Mouse (Mus musculus): ENCODE data around the gene Gm49425. TPM values are rescaled to one million over a fixed set of nuclear protein-coding genes. Genes with fewer than 3 reads are reported as not detected.

The Gm49425 gene
- polyA plus RNA-seq, 1 experiment from 2014 or later = not detected

- H3K4me2 ChIP-seq (ENCODE audit: low read depth, severe bottlenecking) = no peak overlapping the region
- H3K4me3 ChIP-seq (ENCODE audit: low read depth, low read length) = no peak overlapping the region
- WGBS = 85% methylated on average over 8 of the region's 8 CpGs
- no peak overlapping the region for H3K9ac ChIP-seq (ENCODE audit: low read length)
- no peaks in the 10 kb centered on the region for H3K36me3 ChIP-seq (ENCODE audit: control insufficient read depth, insufficient read depth, low read length)
- no peak for ATAC-seq (ENCODE audit: insufficient number of reproducible peaks, low FRiP score, low TSS enrichment, low read depth)
- H3K9me3 ChIP-seq (ENCODE audit: control insufficient read depth, low read length) = no peaks in the 10 kb centered on the region
- DNase-seq (ENCODE audit: low spot score) = no peak
- H3K4me1 ChIP-seq (ENCODE audit: control insufficient read depth, insufficient read depth, low read length) = no peaks in the 10 kb centered on the region
- H3K27me3 ChIP-seq (ENCODE audit: control insufficient read depth, insufficient read depth, low read length) = no peaks in the 10 kb centered on the region
- no peak overlapping the region for H3K27ac ChIP-seq (replicated peaks; ENCODE audit: low read depth, low read length)
Observed at GRCm38 (mm10) chr15:101495266-101495665, 21.8 kb downstream of the Gm49425 start.

DNA sequence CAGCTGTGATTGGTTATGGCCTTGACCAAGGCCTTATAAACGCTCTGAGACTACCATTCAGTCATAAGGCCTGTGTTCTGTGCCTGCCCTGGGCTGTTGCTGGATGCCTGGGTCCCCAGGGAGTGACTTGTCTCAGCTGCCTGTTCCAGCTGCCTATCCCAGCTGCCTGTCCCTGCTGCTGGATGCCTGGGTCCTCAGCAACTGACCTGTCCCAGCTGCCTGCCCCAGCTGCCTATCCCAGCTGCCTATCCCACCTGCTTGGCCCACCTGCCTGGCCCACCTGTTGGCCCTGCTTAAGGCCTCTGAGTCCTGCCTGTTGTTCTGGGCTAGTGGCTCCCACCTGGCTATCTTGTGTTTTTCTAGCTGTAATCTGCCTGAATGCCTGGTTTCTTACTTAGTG is 22.9 kb downstream of the Gm49425 start:
- Histone ChIP-seq H3K4me2 (ENCODE audit: low read depth, severe bottlenecking) (no peak overlapping the region), H3K9ac (ENCODE audit: low read length) (no peak overlapping the region), H3K4me1 (ENCODE audit: control insufficient read depth, insufficient read depth, low read length) (no peaks in the 10 kb centered on the region), H3K27ac (replicated peaks; ENCODE audit: low read depth, low read length) (no peak overlapping the region), H3K9me3 (ENCODE audit: control insufficient read depth, low read length) (no peaks in the 10 kb centered on the region), H3K36me3 (ENCODE audit: control insufficient read depth, insufficient read depth, low read length) (no peaks in the 10 kb centered on the region), H3K4me3 (ENCODE audit: low read depth, low read length) (no peak overlapping the region), H3K27me3 (ENCODE audit: control insufficient read depth, insufficient read depth, low read length) (no peaks in the 10 kb centered on the region)
- DNase-seq (ENCODE audit: low spot score) = no peak
- ATAC-seq (ENCODE audit: insufficient number of reproducible peaks, low FRiP score, low TSS enrichment, low read depth) = no peak
- WGBS = 73% methylated on average over 1 of the region's 1 CpGs

- H3K4me2 ChIP-seq (ENCODE audit: low read depth, severe bottlenecking) = no peak overlapping the region
- H3K36me3 ChIP-seq (ENCODE audit: control insufficient read depth, insufficient read depth, low read length) = no peaks in the 10 kb centered on the region
- H3K4me3 ChIP-seq (ENCODE audit: low read depth, low read length) = no peak overlapping the region
- ATAC-seq (ENCODE audit: insufficient number of reproducible peaks, low FRiP score, low TSS enrichment, low read depth) (no peak), DNase-seq (ENCODE audit: low spot score) (no peak)
- no peak overlapping the region for H3K9ac ChIP-seq (ENCODE audit: low read length)
- 94% methylated on average over 6 of the region's 6 CpGs for WGBS
- H3K4me1 ChIP-seq (ENCODE audit: control insufficient read depth, insufficient read depth, low read length) = no peaks in the 10 kb centered on the region
- H3K27me3 ChIP-seq (ENCODE audit: control insufficient read depth, insufficient read depth, low read length) = no peaks in the 10 kb centered on the region
- H3K9me3 ChIP-seq (ENCODE audit: control insufficient read depth, low read length) = no peaks in the 10 kb centered on the region
- H3K27ac ChIP-seq (replicated peaks; ENCODE audit: low read depth, low read length) = no peak overlapping the region
Observed at GRCm38 (mm10) chr15:101493713-101494112, 23.3 kb downstream of the Gm49425 start.

DNA sequence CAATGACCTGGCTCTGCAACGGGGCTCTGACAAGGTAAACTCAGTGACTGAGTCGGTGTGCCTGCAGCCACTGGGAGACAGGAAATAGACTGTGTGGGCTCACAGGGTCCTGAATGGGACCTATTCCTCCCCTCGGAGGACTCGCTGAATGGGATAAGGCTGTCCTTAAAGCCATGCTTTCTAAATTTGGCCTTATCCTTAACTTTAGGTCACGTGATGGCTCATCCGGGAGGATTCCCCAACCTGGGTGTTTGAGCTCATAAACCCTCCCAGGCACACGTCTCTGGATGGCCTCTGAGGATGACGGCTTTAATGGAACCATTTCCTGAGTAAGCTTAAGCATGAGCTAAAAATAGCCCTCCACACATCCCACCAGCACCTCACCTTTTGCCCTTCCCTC is 24.3 kb downstream of the Gm49425 start:
- H3K4me2 ChIP-seq (ENCODE audit: low read depth, severe bottlenecking) = no peak overlapping the region
- no peaks in the 10 kb centered on the region for H3K36me3 ChIP-seq (ENCODE audit: control insufficient read depth, insufficient read depth, low read length)
- no peaks in the 10 kb centered on the region for H3K9me3 ChIP-seq (ENCODE audit: control insufficient read depth, low read length)
- no peaks in the 10 kb centered on the region for H3K4me1 ChIP-seq (ENCODE audit: control insufficient read depth, insufficient read depth, low read length)
- WGBS = 47% methylated on average over 8 of the region's 8 CpGs
- no peak overlapping the region for H3K27ac ChIP-seq (replicated peaks; ENCODE audit: low read depth, low read length)
- DNase-seq (ENCODE audit: low spot score) = no peak
- no peak for ATAC-seq (ENCODE audit: insufficient number of reproducible peaks, low FRiP score, low TSS enrichment, low read depth)
- H3K27me3 ChIP-seq (ENCODE audit: control insufficient read depth, insufficient read depth, low read length) = no peaks in the 10 kb centered on the region
- no peak overlapping the region for H3K9ac ChIP-seq (ENCODE audit: low read length)
- H3K4me3 ChIP-seq (ENCODE audit: low read depth, low read length) = no peak overlapping the region

DNA sequence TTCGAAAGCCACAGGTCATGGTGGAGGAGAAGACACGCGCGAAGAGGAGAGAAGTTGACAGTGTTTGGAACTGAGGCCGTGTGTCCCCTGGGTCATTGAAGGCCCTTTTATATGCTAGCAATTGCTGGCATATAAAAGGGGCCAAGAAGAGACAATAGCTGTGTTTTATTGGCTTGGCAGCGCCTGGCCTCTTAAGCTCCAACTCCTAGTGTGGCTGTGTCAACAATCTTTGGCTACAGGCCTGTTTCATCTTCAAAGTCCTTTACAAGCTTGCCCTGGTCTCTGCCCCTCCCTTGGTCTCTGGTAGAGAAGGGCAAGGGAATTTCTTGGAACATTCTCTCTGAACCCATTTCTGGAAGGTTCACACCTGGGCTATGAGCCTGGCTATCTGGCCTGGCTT is 25.6 kb downstream of the Gm49425 start, which contains the start of gene Krt83:
Krt83 (minus strand) TSS at position 82 of the 400 bp plus-strand sequence.
- Histone ChIP-seq H3K9ac (ENCODE audit: low read length) (no peak within 1 kb of the TSS), H3K27ac (replicated peaks; ENCODE audit: low read depth, low read length) (no peak within 1 kb of the TSS), H3K36me3 (ENCODE audit: control insufficient read depth, insufficient read depth, low read length) (no peaks in the 10 kb centered on the region), H3K4me1 (ENCODE audit: control insufficient read depth, insufficient read depth, low read length) (no peaks in the 10 kb centered on the region), H3K9me3 (ENCODE audit: control insufficient read depth, low read length) (no peaks in the 10 kb centered on the region), H3K4me3 (ENCODE audit: low read depth, low read length) (no peak within 1 kb of the TSS), H3K27me3 (ENCODE audit: control insufficient read depth, insufficient read depth, low read length) (no peaks in the 10 kb centered on the region), H3K4me2 (ENCODE audit: low read depth, severe bottlenecking) (no peak within 1 kb of the TSS)
- WGBS = 55% methylated on average over 6 of the region's 6 CpGs
- ATAC-seq (ENCODE audit: insufficient number of reproducible peaks, low FRiP score, low TSS enrichment, low read depth) (no peak), DNase-seq (ENCODE audit: low spot score) (no peak)

- DNase-seq (ENCODE audit: low spot score) = no peak
- H3K9ac ChIP-seq (ENCODE audit: low read length) = no peak overlapping the region
- WGBS = 83% methylated on average over 11 of the region's 11 CpGs
- H3K4me2 ChIP-seq (ENCODE audit: low read depth, severe bottlenecking) = no peak overlapping the region
- H3K27ac ChIP-seq (replicated peaks; ENCODE audit: low read depth, low read length) = no peak overlapping the region
- no peaks in the 10 kb centered on the region for H3K9me3 ChIP-seq (ENCODE audit: control insufficient read depth, low read length)
- no peak overlapping the region for H3K4me3 ChIP-seq (ENCODE audit: low read depth, low read length)
- no peaks in the 10 kb centered on the region for H3K27me3 ChIP-seq (ENCODE audit: control insufficient read depth, insufficient read depth, low read length)
- H3K36me3 ChIP-seq (ENCODE audit: control insufficient read depth, insufficient read depth, low read length) = no peaks in the 10 kb centered on the region
- no peaks in the 10 kb centered on the region for H3K4me1 ChIP-seq (ENCODE audit: control insufficient read depth, insufficient read depth, low read length)
- no peak for ATAC-seq (ENCODE audit: insufficient number of reproducible peaks, low FRiP score, low TSS enrichment, low read depth)
Observed at GRCm38 (mm10) chr15:101485911-101486635, 31.0 kb downstream of the Gm49425 start.

DNA sequence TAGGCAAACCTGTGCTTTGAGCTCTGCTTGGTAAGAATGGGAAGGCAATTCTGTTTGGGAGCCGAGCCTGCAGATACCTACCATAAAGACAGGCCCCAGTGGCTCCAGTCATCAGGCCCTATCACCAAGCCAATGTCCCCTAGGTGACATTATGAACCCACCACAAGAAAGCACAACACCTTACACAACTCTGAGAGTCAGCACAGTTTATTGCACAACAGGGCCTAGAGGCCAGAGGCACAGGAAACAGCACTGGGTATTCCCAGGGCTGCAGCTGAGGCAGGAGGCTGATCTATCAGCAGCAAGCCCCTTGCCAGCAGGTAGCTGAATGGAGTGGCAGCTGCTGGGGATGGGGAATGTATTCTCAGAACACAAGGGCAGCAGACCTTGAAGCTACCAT is 32.1 kb downstream of the Gm49425 start:
- Histone ChIP-seq H3K9me3 (ENCODE audit: control insufficient read depth, low read length) (no peaks in the 10 kb centered on the region), H3K27ac (replicated peaks; ENCODE audit: low read depth, low read length) (no peak overlapping the region), H3K27me3 (ENCODE audit: control insufficient read depth, insufficient read depth, low read length) (no peaks in the 10 kb centered on the region), H3K4me2 (ENCODE audit: low read depth, severe bottlenecking) (no peak overlapping the region), H3K4me3 (ENCODE audit: low read depth, low read length) (no peak overlapping the region), H3K4me1 (ENCODE audit: control insufficient read depth, insufficient read depth, low read length) (no peaks in the 10 kb centered on the region), H3K36me3 (ENCODE audit: control insufficient read depth, insufficient read depth, low read length) (no peaks in the 10 kb centered on the region), H3K9ac (ENCODE audit: low read length) (no peak overlapping the region)
- WGBS = 46% methylated on average over 1 of the region's 1 CpGs
- ATAC-seq (ENCODE audit: insufficient number of reproducible peaks, low FRiP score, low TSS enrichment, low read depth) (no peak), DNase-seq (ENCODE audit: low spot score) (no peak)

DNA sequence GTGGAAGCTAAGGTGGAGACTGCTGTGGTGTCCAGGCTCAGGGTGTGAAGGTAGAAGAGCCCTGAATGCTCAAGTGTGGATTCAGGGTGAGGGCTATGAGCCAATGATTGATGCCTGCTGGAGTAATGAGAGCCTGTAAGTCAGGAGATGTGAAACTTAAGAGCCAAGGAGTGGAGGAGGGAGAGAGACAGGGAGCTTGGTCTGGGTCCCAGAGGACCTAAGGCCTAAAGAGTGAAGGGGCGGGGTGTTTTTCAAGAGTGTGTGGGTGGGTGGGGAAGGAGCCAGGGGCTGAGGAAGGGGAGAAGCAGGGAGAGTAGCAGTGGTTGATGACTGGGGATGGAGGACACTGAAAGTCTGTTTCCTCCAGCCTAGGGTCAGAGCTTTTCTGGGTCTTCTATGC is 33.4 kb downstream of the Gm49425 start:
- Histone ChIP-seq H3K4me3 (ENCODE audit: low read depth, low read length) (no peak overlapping the region), H3K27me3 (ENCODE audit: control insufficient read depth, insufficient read depth, low read length) (peaks cover 4% of the 10 kb centered on the region; the same call in 1 of the 2 replicates), H3K4me1 (ENCODE audit: control insufficient read depth, insufficient read depth, low read length) (0 out of 2 replicates have a peak, but pooled peaks cover 4% of the 10 kb centered on the region), H3K4me2 (ENCODE audit: low read depth, severe bottlenecking) (no peak overlapping the region), H3K9me3 (ENCODE audit: control insufficient read depth, low read length) (no peaks in the 10 kb centered on the region), H3K9ac (ENCODE audit: low read length) (no peak overlapping the region), H3K27ac (replicated peaks; ENCODE audit: low read depth, low read length) (no peak overlapping the region), H3K36me3 (ENCODE audit: control insufficient read depth, insufficient read depth, low read length) (no peaks in the 10 kb centered on the region)
- ATAC-seq (ENCODE audit: insufficient number of reproducible peaks, low FRiP score, low TSS enrichment, low read depth) (no peak), DNase-seq (ENCODE audit: low spot score) (no peak)
- WGBS = 64% methylated on average over 1 of the region's 1 CpGs

DNA sequence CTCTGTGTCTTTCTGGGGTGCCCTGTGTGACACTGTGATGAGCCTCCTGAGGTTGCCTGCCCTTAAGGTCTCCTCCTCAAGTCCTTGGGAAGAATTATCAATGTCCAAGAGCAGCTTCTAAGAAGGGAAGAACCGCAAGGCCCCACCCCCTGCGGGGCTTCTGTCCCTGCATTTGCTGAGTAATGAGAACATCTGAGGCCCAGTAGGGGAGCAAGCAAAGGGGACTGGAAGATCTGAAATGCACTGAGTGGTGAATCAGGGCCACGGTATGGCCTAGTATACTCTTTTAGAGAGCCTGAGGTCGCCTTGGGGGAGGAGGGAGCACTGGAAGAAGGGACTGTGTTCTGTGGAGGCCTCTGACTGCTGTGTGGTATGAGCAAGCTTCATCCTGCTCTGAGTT is 35.0 kb downstream of the Gm49425 start:
- no peak overlapping the region for H3K9ac ChIP-seq (ENCODE audit: low read length)
- H3K4me1 ChIP-seq (ENCODE audit: control insufficient read depth, insufficient read depth, low read length) = 0 out of 2 replicates have a peak, but pooled peaks cover 4% of the 10 kb centered on the region
- H3K27ac ChIP-seq (replicated peaks; ENCODE audit: low read depth, low read length) = no peak overlapping the region
- no peaks in the 10 kb centered on the region for H3K36me3 ChIP-seq (ENCODE audit: control insufficient read depth, insufficient read depth, low read length)
- no peak overlapping the region for H3K4me3 ChIP-seq (ENCODE audit: low read depth, low read length)
- DNase-seq (ENCODE audit: low spot score) = no peak
- H3K9me3 ChIP-seq (ENCODE audit: control insufficient read depth, low read length) = no peaks in the 10 kb centered on the region
- H3K4me2 ChIP-seq (ENCODE audit: low read depth, severe bottlenecking) = no peak overlapping the region
- ATAC-seq (ENCODE audit: insufficient number of reproducible peaks, low FRiP score, low TSS enrichment, low read depth) = no peak
- peaks cover 4% of the 10 kb centered on the region; the same call in 1 of the 2 replicates for H3K27me3 ChIP-seq (ENCODE audit: control insufficient read depth, insufficient read depth, low read length)
- WGBS = 39% methylated on average over 4 of the region's 4 CpGs
